Mouse (Mus musculus) Patski (cell line): Measurements from ENCODE around the gene E330034G19Rik. TPM values are rescaled to one million over a fixed set of nuclear protein-coding genes. Genes with fewer than 3 reads are reported as not detected.

Experiments used
- ATAC-seq: fragments of 100-300 bp; one replicate; pipeline ENCODE4 v1.8.0; 2021
- CTCF ChIA-PET: fragments of 350-600 bp; sonication (Branson Sonifier 250); formaldehyde crosslinking; loops from one replicate; lab custom pipeline; 2022; ENCODE audit warnings: inconsistent platforms; lab: Charles Lee
- POLR2A ChIA-PET: fragments of 350-600 bp; sonication (Branson Sonifier 250); formaldehyde crosslinking; loops from one replicate; lab custom pipeline; 2022; ENCODE audit warnings: antibody characterized with exemption, inconsistent platforms; lab: Charles Lee
- DNase-seq: peaks from one replicate; pipeline ENCODE4 v3.0.0-alpha.2; 2011; ENCODE audit warnings: low read depth, low spot score
- H3K27me3 ChIP-seq: fragments of 371-371 bp; one replicate; pipeline ENCODE4 v1.5.1; 2021
- CTCF ChIP-seq: fragments of 100-300 bp; IDR thresholded peaks from one replicate; pipeline ENCODE4 v1.5.1; 2021
- in situ Hi-C: fragments of 300-500 bp; cut with MboI; formaldehyde crosslinking; loops from 3 replicates; pipeline ENCODE4 v1.11.1; 2018; ENCODE audit warnings: low pct_unique_long_range_greater_than_20kb, mixed read lengths
- polyA plus RNA-seq: library from polyadenylated mRNA; unstranded; gene quantifications from one replicate; pipeline ENCODE4 v1.2.3, GENCODE M21; 2021

The E330034G19Rik gene
- not detected for polyA plus RNA-seq

DNA sequence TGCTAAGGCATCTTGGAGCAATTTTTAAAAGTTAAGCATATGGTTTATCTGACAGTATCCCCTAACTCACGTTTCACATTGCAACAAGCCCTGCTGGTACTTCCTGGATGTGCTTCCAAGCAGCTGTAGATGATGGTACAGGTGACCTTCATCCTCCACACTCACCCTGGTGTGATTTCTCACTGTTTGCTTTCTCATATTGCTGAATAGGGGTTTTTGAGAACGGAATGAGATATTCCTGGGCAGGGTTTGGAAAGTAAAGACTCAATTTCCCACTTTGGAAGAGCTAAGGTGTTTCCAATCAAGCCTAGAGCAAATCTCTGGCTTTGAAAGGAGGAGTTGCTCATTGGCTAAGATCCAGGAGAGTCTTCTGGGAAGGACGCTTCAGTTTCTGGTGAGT lies at the start of gene E330034G19Rik:
Gene E330034G19Rik, plus strand, starts transcription at position 301 of the 400 bp plus-strand sequence.
- TF ChIP-seq CTCF, result no peak
- POLR2A ChIA-PET, result no interaction called here
- no peak for DNase-seq
- ATAC-seq, result no peak
- CTCF ChIA-PET, result no interaction called here
- H3K27me3 ChIP-seq, result peaks cover 21% of the 10 kb centered on the region
- in situ Hi-C loops, result no loop called here

DNA sequence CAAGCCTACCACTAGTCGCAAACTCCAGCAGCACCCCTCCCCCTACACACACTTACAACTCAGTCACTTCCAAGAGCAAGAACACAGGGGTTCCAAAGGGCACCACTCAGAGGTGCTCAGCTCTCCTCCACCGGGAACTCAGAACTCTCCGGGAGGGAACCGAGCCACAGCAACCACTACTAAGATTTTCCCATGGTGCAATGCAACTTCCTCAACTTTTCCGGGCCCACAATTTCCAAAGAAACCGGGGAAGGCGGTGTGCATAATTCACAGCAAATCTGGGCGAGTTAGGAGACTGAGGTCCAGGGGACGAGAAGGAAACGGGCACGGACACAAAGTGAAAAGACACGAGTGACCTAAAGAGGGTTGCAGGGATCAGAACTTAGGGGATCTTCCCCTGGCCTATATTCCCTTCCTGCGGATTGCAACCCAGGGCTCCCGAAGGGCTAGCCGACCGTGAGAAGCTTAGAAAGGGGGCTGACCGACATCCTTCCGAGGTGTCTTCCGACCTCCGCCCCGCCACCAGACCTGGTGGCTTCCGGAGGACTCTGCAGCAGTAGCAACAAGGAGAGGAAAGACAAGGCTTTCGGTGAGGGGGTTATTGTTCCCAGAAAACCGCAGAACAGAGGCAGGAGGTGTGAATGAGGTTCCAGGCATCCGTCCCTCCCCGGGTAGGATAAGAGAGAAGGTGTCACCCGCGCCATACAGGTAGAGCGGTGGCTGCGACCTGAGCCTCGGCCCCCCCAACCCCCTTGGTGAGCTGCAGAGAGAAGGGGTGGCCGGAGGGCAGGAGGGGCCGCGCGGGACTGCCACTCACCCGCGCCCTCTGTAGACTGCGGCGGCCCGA lies 48.5 kb upstream of the E330034G19Rik start:
- DNase-seq, result no peak
- no peak for TF ChIP-seq CTCF
- CTCF ChIA-PET, result interaction anchor here (0.8 to 1.5 kb wide), 3 partner anchors 10 to 85 kb away, joined by 3 to 5 read pairs (median 3); no protein-coding TSS in a partner anchor
- H3K27me3 ChIP-seq, result no peaks in the 10 kb centered on the region
- POLR2A ChIA-PET, result interaction anchor here (0.5 to 2.5 kb wide), 9 partner anchors 9 to 136 kb away, joined by 3 to 16 read pairs (median 4); no protein-coding TSS in a partner anchor
- no peak for ATAC-seq
- in situ Hi-C loops, result loop anchor here (5.0 kb wide), 1 partner anchor 42 kb away; no protein-coding TSS in a partner anchor

DNA sequence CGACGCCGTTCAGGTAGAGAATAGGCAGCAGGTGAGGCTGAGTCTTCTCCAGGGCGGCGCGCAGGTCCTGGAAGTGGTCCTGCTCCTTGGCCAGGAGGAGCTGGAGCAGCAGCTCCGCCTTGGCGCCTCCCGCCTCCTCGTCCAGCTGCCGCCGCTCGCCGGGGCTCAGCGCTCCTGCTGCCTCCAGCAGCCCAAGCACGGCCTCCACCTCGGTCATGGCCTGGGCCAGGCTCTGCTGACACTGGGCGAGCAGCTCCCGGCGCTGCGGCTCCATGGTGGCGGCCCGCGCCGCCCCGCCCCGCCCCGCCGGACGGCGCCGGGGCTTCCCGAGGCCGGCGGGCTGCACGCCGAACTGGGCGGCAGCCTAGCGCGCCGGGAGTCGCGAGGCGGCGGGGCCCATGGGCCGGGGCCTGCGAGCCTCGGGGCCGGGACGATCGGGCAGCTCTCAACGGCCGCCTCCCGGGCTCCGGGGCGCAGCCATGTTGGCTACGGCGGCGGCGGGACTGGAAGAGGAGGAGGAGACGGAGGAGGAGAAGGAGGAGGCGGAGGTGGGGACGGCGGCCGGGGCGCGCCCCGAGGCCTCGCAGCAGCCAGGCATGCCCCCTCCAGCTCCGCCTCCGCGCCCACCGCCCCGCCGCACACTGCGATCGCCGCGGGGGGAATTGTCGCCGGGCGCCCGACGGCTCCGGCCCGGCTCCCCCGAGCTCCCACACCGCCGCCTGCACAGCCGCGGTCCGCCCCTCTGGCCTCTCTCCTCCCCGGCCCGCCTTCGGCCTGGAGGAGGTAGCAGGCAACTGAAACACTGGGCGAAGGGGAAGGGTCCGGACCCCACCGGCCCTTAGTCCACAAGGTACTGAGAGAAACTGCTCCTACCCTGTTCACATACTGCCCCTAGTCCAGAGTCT lies 47.6 kb upstream of the E330034G19Rik start, which contains the start of gene Dlg5:
Gene Dlg5, minus strand, starts transcription at position 744 of the 905 bp plus-strand sequence.
- no peak for DNase-seq

DNA sequence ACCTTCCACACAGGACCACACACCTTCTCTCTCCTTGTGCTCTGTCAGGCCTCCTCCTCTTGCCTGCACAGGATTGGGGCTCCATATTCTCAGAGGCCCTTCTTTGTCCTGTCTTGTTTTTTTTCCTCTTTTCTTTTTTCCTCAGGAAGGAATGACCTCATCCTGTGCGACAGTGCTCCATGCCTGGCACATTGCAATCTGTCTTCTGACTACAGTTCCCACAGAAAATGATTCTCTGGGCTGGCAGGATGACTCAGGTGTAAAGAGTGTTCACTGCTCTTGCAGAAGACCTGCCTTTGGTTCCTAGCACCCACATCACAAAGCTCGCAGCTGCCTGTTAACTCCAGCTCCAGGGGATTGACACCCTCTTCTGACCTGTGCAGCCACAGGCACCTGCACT lies 43.1 kb upstream of the E330034G19Rik start:
- no peak for ATAC-seq
- DNase-seq, result no peak
- in situ Hi-C loops, result no loop called here
- ChIA-PET CTCF (interaction anchor here (1.6 kb wide), 1 partner anchor 24 kb away, joined by 6 read pairs; no protein-coding TSS in a partner anchor), POLR2A (no interaction called here)
- TF ChIP-seq CTCF, result no peak
- no peaks in the 10 kb centered on the region for H3K27me3 ChIP-seq

More for the DNA sequence above, 47.6 kb upstream of the E330034G19Rik start, which contains the start of gene Dlg5:
- peak; percentile 61 for ATAC-seq
- in situ Hi-C loops, result no loop called here
- H3K27me3 ChIP-seq, result no peaks in the 10 kb centered on the region
- ChIA-PET CTCF (interaction anchor here (0.8 to 1.5 kb wide), 4 partner anchors 10 to 86 kb away, joined by 3 to 5 read pairs (median 3); no protein-coding TSS in a partner anchor), POLR2A (interaction anchor here (0.5 to 2.5 kb wide), 10 partner anchors 8 to 137 kb away, joined by 3 to 16 read pairs (median 4); no protein-coding TSS in a partner anchor)
- no peak for TF ChIP-seq CTCF

DNA sequence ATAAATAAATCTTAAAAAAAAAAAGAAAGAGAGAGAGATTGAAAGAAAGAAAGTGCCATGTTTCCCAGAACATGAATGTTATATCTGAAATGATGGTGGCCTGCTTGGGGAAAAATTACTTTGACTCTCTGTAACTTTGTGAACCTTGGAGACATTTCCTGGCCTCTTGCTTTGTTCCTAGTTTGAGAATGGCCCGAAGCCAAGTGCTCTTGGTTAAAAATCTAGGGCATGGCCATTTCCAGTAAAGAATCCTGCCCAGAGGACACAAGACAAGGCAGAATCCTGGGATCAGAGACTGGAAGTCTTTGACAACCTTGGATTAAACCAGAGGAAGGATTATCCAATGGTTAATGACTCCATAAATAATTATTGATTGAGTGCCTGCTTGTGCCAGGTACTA lies 41.7 kb upstream of the E330034G19Rik start:
- ChIA-PET CTCF (interaction anchor here (1.0 kb wide), 1 partner anchor 59 kb away, joined by 3 read pairs; no protein-coding TSS in a partner anchor), POLR2A (no interaction called here)
- in situ Hi-C loops, result no loop called here
- ATAC-seq (no peak), DNase-seq (no peak)
- no peaks in the 10 kb centered on the region for H3K27me3 ChIP-seq
- TF ChIP-seq CTCF, result no peak

DNA sequence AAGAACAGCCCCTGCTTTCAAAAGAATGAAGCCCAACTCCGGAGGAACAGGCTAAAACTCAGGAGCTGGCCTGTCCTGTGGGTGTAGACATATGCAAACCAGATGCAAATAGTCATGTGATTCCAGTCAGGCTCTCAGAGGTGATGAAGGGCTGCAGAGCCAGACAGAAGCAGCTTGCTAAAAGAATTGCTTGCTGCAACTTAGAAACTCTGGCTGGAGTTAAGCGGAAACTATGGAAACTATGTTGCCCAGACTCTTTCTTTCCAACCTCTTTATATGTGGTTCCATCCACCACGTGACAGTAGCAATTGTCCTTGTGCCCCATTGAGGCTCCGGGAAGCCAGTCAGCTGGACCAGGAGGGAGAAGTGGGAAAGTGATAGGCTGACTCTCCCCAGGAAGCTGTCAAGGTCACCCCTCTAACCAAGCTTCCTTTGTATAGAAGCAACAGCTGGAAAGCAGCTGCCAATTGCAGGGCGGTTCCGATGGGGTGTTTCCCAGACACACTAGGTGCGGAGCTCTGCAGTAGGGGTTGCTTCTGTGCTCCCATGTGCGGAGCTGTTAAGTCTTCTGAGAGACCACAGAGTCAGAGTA lies 39.3 kb upstream of the E330034G19Rik start:
- POLR2A ChIA-PET, result interaction anchor here (1.0 kb wide), 1 partner anchor 9 kb away, joined by 4 read pairs; no protein-coding TSS in a partner anchor
- DNase-seq, result no peak
- peak; percentile 51 for ATAC-seq
- CTCF ChIA-PET, result interaction anchor here (1.5 to 1.7 kb wide), 3 partner anchors 19 to 71 kb away, joined by 3 to 5 read pairs (median 4); no protein-coding TSS in a partner anchor
- in situ Hi-C loops, result no loop called here
- H3K27me3 ChIP-seq, result no peaks in the 10 kb centered on the region
- TF ChIP-seq CTCF, result no peak

DNA sequence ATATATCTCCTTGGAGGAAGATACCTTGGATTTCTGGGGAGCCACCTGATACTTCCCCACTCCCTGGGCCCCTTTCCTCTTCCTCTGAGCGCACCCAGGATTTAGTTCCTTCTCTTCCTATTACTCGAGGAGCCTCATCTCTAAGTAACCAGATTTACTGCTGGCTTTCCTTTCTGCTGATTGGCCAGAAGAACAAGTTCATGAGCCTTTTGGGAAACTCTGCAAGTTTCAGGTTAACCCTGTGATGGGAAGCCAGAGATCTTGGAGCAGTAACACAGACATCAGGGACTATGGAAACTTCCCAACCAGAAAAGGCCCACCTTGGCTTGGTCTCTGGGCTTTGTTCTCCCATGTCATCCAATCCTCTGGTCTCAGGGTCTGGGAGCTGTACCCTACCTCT lies 37.1 kb upstream of the E330034G19Rik start:
- no peaks in the 10 kb centered on the region for H3K27me3 ChIP-seq
- ATAC-seq, result no peak
- no peak for DNase-seq
- POLR2A ChIA-PET, result no interaction called here
- CTCF ChIA-PET, result interaction anchor here (1.5 kb wide), 1 partner anchor 83 kb away, joined by 4 read pairs; no protein-coding TSS in a partner anchor
- no peak for TF ChIP-seq CTCF
- in situ Hi-C loops, result no loop called here

DNA sequence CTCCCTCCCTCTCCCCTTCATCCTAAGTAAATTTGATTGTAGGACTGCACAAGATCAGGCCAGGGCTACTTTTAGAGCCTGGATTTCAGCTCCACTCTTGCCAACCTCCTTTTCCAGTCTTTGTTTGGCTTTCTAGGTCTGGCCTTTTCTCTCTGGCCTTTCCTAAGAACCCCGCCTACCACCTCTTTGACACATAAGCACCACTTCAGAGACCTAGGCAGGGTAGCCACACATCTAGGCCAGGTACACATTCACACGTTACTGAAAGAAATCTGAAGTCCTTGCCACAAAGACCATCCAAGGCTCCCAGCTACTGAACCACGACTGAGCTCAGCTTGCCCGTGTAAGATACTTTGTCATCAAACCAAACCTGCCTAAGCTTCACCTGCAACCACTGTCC lies 32.6 kb upstream of the E330034G19Rik start:
- DNase-seq, result no peak
- TF ChIP-seq CTCF, result no peak
- no peaks in the 10 kb centered on the region for H3K27me3 ChIP-seq
- in situ Hi-C loops, result no loop called here
- ATAC-seq, result no peak
- ChIA-PET POLR2A (no interaction called here), CTCF (no interaction called here)

DNA sequence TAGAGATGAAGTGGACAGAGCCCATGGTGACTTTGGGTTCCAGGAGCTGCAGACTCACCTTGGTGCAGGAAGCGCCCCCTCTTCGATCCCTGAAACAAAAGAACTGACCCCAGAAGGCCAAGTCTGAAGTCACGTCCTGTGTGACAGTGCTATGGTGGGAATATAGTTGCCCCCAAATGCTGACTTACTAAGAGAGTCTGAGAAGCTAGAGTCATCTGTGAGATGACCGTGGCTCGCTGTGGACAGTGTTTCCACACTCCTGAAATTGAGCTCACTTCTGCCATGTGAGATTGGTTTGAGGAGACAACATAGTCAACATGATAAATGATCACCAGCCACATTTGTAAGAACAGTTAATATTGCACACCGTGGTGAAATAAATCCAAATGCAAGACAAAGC lies 30.6 kb upstream of the E330034G19Rik start:
- DNase-seq (no peak), ATAC-seq (no peak)
- TF ChIP-seq CTCF, result no peak
- H3K27me3 ChIP-seq, result no peaks in the 10 kb centered on the region
- in situ Hi-C loops, result no loop called here
- ChIA-PET POLR2A (no interaction called here), CTCF (interaction anchor here (0.8 to 1.1 kb wide), 3 partner anchors 9 to 80 kb away, joined by 3 read pairs; partner anchors contain the start of gene Dlg5)
